Mouse (Mus musculus) stomach, postnatal 0 days (tissue): ENCODE results near the gene Bsn.

Experiments used
- CTCF ChIP-seq: IDR thresholded peaks from 2 replicates; pipeline ENCODE4 v1.5.1; 2016; ENCODE audit warnings: antibody characterized with exemption, low read depth, mild to moderate bottlenecking, moderate library complexity
- EP300 ChIP-seq: optimal IDR thresholded peaks from 2 replicates; pipeline ENCODE3; 2016; ENCODE audit warnings: antibody characterized with exemption

GRCm38 (mm10) chr9:108156786-108157185 lies 33.4 kb downstream of the Bsn start:
- TF ChIP-seq EP300 (no peak), CTCF (no peak)
